In the genomic region with DNA sequence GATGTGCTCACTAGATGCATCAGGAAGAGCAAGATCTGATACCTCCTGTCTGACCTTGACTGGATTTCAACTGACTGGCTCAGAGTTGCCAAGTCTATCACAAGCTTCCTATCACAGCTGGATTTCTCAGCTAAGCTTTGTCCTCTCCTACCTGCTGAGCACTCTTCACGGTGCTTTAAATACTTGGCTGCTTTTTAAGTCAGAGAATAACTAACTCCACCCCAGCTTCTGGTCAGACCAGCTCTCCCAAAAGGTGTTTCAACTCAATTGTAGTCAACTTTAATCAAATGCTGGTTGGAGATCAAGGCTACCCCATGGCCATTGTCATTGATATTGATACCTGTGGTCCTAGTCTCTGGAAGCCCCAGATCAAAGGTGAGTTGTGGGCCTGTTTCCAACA, we compare ENCODE assay signal across 31 mouse cellular contexts.
"Had no signal": no experiment of that assay in that cellular context is flagged by ENCODE, and none has a peak within 500 bp of the region (broad histone marks: within the 10 kb centered on the region; RNA-seq: fewer than 3 reads in every experiment).

No protein-coding gene starts in this region.

- H3K4me1 ChIP-seq: limb, embryonic 10.5 days; limb, embryonic 12.5 days; limb, embryonic 13.5 days; limb, embryonic 15.5 days; liver, embryonic 12.5 days; liver, embryonic 13.5 days; liver, embryonic 15.5 days; lung, embryonic 15.5 days; megakaryocyte, embryonic 14.5 days; midbrain, embryonic 10.5 days; midbrain, embryonic 12.5 days; midbrain, embryonic 13.5 days; midbrain, embryonic 15.5 days; neural tube, embryonic 12.5 days had no signal

- H3K27me3 ChIP-seq: limb, embryonic 12.5 days; limb, embryonic 13.5 days; limb, embryonic 15.5 days; liver, embryonic 12.5 days; liver, embryonic 13.5 days; liver, embryonic 15.5 days; lung, embryonic 15.5 days; megakaryocyte, embryonic 14.5 days; midbrain, embryonic 12.5 days; midbrain, embryonic 13.5 days; midbrain, embryonic 15.5 days; neural tube, embryonic 12.5 days had no signal

- DNase-seq: left cerebral cortex, postnatal 4 days; liver; liver, embryonic 13.5 days; liver, postnatal 0 days; lung, adult 18-20 months; lung, adult 2 months; lung, embryonic 14.5 days; lung, postnatal 10 days; lung, postnatal 14 days; lung, postnatal 36 days; lung, postnatal 4 days; midbrain, embryonic 14.5 days had no signal

- H3K9me3 ChIP-seq: limb, embryonic 10.5 days; limb, embryonic 12.5 days; limb, embryonic 13.5 days; limb, embryonic 15.5 days; liver, embryonic 12.5 days; liver, embryonic 13.5 days; liver, embryonic 15.5 days; lung, embryonic 15.5 days; midbrain, embryonic 10.5 days; midbrain, embryonic 12.5 days; midbrain, embryonic 13.5 days; midbrain, embryonic 15.5 days; neural tube, embryonic 12.5 days had no signal

- H3K36me3 ChIP-seq: limb, embryonic 10.5 days; limb, embryonic 12.5 days; limb, embryonic 13.5 days; limb, embryonic 15.5 days; liver, embryonic 12.5 days; liver, embryonic 13.5 days; liver, embryonic 15.5 days; lung, embryonic 15.5 days; midbrain, embryonic 10.5 days; midbrain, embryonic 12.5 days; midbrain, embryonic 13.5 days; midbrain, embryonic 15.5 days; neural tube, embryonic 12.5 days had no signal

- H3K9ac ChIP-seq: limb, embryonic 12.5 days; limb, embryonic 13.5 days; limb, embryonic 15.5 days; liver, embryonic 12.5 days; liver, embryonic 13.5 days; liver, embryonic 14.5 days; liver, embryonic 15.5 days; liver, postnatal 0 days; lung, embryonic 14.5 days; lung, embryonic 15.5 days; midbrain, embryonic 12.5 days; midbrain, embryonic 13.5 days; midbrain, embryonic 15.5 days; neural tube, embryonic 12.5 days had no signal

- H3K27ac ChIP-seq: limb, embryonic 10.5 days; limb, embryonic 12.5 days; limb, embryonic 13.5 days; limb, embryonic 15.5 days; liver, embryonic 12.5 days; liver, embryonic 13.5 days; liver, embryonic 14.5 days; liver, embryonic 15.5 days; lung, embryonic 15.5 days; macrophage; midbrain, embryonic 10.5 days; midbrain, embryonic 12.5 days; midbrain, embryonic 13.5 days; midbrain, embryonic 15.5 days; neural tube, embryonic 12.5 days had no signal

- H3K4me3 ChIP-seq: limb, embryonic 10.5 days; limb, embryonic 12.5 days; limb, embryonic 13.5 days; limb, embryonic 15.5 days; liver, embryonic 12.5 days; liver, embryonic 13.5 days; liver, embryonic 15.5 days; lung, embryonic 15.5 days; megakaryocyte, embryonic 14.5 days; midbrain, embryonic 10.5 days; midbrain, embryonic 12.5 days; midbrain, embryonic 13.5 days; midbrain, embryonic 15.5 days; myocyte; neural tube, embryonic 12.5 days had no signal

- ATAC-seq: liver, embryonic 12.5 days; liver, postnatal 0 days; lung, postnatal 0 days; midbrain, embryonic 13.5 days; midbrain, embryonic 15.5 days; midbrain, embryonic 16.5 days had no signal

- H3K4me2 ChIP-seq: limb, embryonic 12.5 days; limb, embryonic 13.5 days; limb, embryonic 15.5 days; liver, embryonic 12.5 days; liver, embryonic 13.5 days; liver, embryonic 15.5 days; lung, embryonic 14.5 days; lung, embryonic 15.5 days; midbrain, embryonic 11.5 days; midbrain, embryonic 12.5 days; midbrain, embryonic 13.5 days; midbrain, embryonic 15.5 days; neural tube, embryonic 12.5 days had no signal
